12 mouse cellular contexts compared by ENCODE assay signal in the genomic region with DNA sequence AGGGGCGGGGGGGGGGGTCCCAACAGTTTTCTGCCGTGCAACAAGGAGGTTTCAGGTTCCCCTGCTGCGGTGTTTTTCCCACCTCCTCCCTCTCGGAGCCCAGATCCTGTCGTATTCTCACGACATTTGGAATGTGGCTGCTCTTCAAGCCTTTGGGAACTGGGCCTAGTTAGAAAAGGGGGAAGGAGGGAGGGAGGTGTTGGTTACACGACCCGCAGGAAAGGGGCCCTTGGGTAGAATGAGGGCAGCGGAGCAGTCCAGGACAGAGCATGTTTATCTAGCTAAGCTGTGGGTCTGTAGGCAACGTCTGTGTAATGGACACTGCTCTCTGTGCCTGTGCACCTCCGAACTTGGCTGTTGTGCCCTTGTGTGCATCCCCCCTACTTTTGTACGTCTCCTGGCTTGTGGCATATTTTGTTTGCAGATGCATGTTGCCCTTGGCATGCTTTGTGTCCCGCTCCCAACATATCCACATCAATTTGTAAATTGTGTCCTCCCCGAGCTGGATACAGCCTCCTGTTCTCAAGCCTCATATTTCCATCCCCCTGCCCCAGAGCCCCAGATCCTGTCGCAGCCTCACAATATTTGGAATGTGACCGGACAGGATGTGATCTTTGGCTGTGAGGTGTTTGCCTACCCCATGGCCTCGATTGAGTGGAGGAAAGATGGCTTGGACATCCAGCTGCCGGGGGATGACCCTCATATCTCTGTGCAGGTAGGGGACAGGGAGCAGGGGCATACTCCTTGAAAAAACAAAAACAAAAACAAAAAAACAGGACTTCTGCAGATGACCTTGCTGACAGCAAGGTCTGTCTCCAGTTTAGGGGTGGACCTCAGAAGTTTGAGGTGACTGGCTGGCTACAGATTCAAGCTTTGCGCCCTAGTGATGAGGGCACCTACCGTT. TPM values are rescaled to one million over a fixed set of nuclear protein-coding genes. Genes with fewer than 3 reads are reported as not detected.
DNase-seq lines count a peak whose midpoint lies in the region; ATAC-seq and TF ChIP-seq lines count a peak whose summit lies in the region.
"Had no signal": no experiment of that assay in that cellular context is flagged by ENCODE, and none has a peak within 500 bp of the region (broad histone marks: within the 10 kb centered on the region; RNA-seq: fewer than 3 reads in every experiment).

No protein-coding gene starts in this region.

- H3K27me3 ChIP-seq in heart, postnatal 0 days (ENCODE audit: control insufficient read depth, insufficient read depth, low read length), result peaks cover 40% of the 10 kb centered on the region
- H3K27me3 ChIP-seq in heart, adult 2 months (ENCODE audit: control insufficient read depth, insufficient read depth, low read length), result peaks cover 1% of the 10 kb centered on the region; the same call in 1 of the 2 replicates
- H3K27me3 ChIP-seq in limb, embryonic 15.5 days, result peaks cover 68% of the 10 kb centered on the region
- H3K27me3 ChIP-seq in intestine, embryonic 15.5 days (replicated peaks), result peaks cover 65% of the 10 kb centered on the region

- no peaks in the 10 kb centered on the region for H3K36me3 ChIP-seq in heart, postnatal 0 days (replicated peaks; ENCODE audit: control insufficient read depth, insufficient read depth, low read length)
- no peaks in the 10 kb centered on the region for H3K36me3 ChIP-seq in heart, adult 2 months (ENCODE audit: control insufficient read depth, insufficient read depth, low read length)
- H3K36me3 ChIP-seq in limb, embryonic 15.5 days, result no peaks in the 10 kb centered on the region
- no peaks in the 10 kb centered on the region for H3K36me3 ChIP-seq in intestine, embryonic 15.5 days
- H3K36me3 ChIP-seq: liver, embryonic 15.5 days had no signal

- TF ChIP-seq POLR2A in heart, adult 2 months (IDR thresholded peaks at IDR 0.05; ENCODE audit: insufficient read depth, low read depth, low read length), result no peak

- no peak for TF ChIP-seq EP300 in heart, postnatal 0 days (IDR thresholded peaks at IDR 0.05; ENCODE audit: low read depth)
- no peak for TF ChIP-seq EP300 in heart, adult 2 months (IDR thresholded peaks at IDR 0.05; ENCODE audit: insufficient read depth, low read depth, low read length)

- H3K4me2 ChIP-seq in heart, postnatal 0 days (ENCODE audit: low read depth, low read length), result 0 out of 2 replicates have a peak overlapping the region, but pooled peaks have one; percentile 100
- H3K4me2 ChIP-seq in limb, embryonic 15.5 days, result peak overlapping the region; percentile 92
- no peak overlapping the region for H3K4me2 ChIP-seq in intestine, embryonic 15.5 days (replicated peaks)

- intact Hi-C loops in heart, adult 2 months (cut with DNase I), result no loop called here

- H3K4me1 ChIP-seq in heart, postnatal 0 days (ENCODE audit: control insufficient read depth, insufficient read depth), result peaks cover 25% of the 10 kb centered on the region
- H3K4me1 ChIP-seq in heart, adult 2 months (ENCODE audit: control insufficient read depth, insufficient read depth, low read length), result peaks cover 12% of the 10 kb centered on the region
- peaks cover 66% of the 10 kb centered on the region for H3K4me1 ChIP-seq in limb, embryonic 15.5 days
- H3K4me1 ChIP-seq in intestine, embryonic 15.5 days (replicated peaks), result peaks cover 42% of the 10 kb centered on the region

- no peaks in the 10 kb centered on the region for H3K79me2 ChIP-seq in heart, adult 2 months (replicated peaks; ENCODE audit: control insufficient read depth, insufficient read depth, low read length)

- peak overlapping the region; percentile 77; the same call in 1 of the 2 replicates for H3K4me3 ChIP-seq in heart, postnatal 0 days (ENCODE audit: low read depth, low read length)
- no peak overlapping the region for H3K4me3 ChIP-seq in heart, adult 2 months
- peak overlapping the region; percentile 69 for H3K4me3 ChIP-seq in limb, embryonic 15.5 days
- H3K4me3 ChIP-seq in intestine, embryonic 15.5 days (replicated peaks), result no peak overlapping the region

- DNase-seq in embryo, embryonic 10 days (ENCODE audit: low spot score), result peak; percentile 44
- DNase-seq in embryo, embryonic 9.5 days (ENCODE audit: extremely low spot score), result no peak
- no peak for DNase-seq in heart, postnatal 0 days (ENCODE audit: low spot score)
- DNase-seq in heart, adult 2 months, result no peak
- peak; percentile 20 for DNase-seq in retina, embryonic 14.5 days (ENCODE audit: low spot score)
- no peak for DNase-seq in retina, postnatal 1 day
- DNase-seq: gastrocnemius, postnatal 10 days had no signal

- TF ChIP-seq CTCF in heart, postnatal 0 days (IDR thresholded peaks at IDR 0.05; ENCODE audit: low read depth), result no peak
- TF ChIP-seq CTCF in heart, adult 2 months (IDR thresholded peaks at IDR 0.05), result no peak

- 17% methylated on average over 20 of the region's 20 CpGs for WGBS in heart, postnatal 0 days
- WGBS in heart, adult 2 months, result 40% methylated on average over 20 of the region's 20 CpGs
- WGBS in limb, embryonic 15.5 days, result 8% methylated on average over 20 of the region's 20 CpGs
- 6% methylated on average over 20 of the region's 20 CpGs for WGBS in intestine, embryonic 15.5 days

- no peak overlapping the region for H3K27ac ChIP-seq in heart, postnatal 0 days (ENCODE audit: low read depth)
- no peak overlapping the region for H3K27ac ChIP-seq in heart, adult 2 months
- H3K27ac ChIP-seq in limb, embryonic 15.5 days, result peak overlapping the region; percentile 11; the same call in 1 of the 2 replicates
- H3K27ac ChIP-seq in intestine, embryonic 15.5 days, result no peak overlapping the region
- H3K27ac ChIP-seq: liver, embryonic 15.5 days had no signal

- no peaks in the 10 kb centered on the region for H3K9me3 ChIP-seq in heart, postnatal 0 days (replicated peaks; ENCODE audit: control insufficient read depth, low read length)
- no peaks in the 10 kb centered on the region for H3K9me3 ChIP-seq in limb, embryonic 15.5 days
- H3K9me3 ChIP-seq in intestine, embryonic 15.5 days, result no peaks in the 10 kb centered on the region
- H3K9me3 ChIP-seq: liver, embryonic 15.5 days had no signal

- no peak for ATAC-seq in heart, postnatal 0 days (ENCODE audit: insufficient read depth, low read depth)
- ATAC-seq in limb, embryonic 15.5 days (ENCODE audit: insufficient number of reproducible peaks, low FRiP score, low TSS enrichment, low read depth), result no peak
- ATAC-seq in intestine, embryonic 15.5 days, result no peak
- ATAC-seq: inflammation-experienced regulatory T-cells, adult 6 months had no signal

- no peak overlapping the region for H3K9ac ChIP-seq in heart, postnatal 0 days (replicated peaks; ENCODE audit: low read depth, low read length)
- H3K9ac ChIP-seq in heart, adult 2 months (ENCODE audit: low read depth, low read length), result no peak overlapping the region
- no peak overlapping the region for H3K9ac ChIP-seq in limb, embryonic 15.5 days
- no peak overlapping the region for H3K9ac ChIP-seq in intestine, embryonic 15.5 days
- H3K9ac ChIP-seq: liver, embryonic 15.5 days had no signal

RNA-seq across cellular contexts. Expression of gene Kazald1, which starts 3.0 kb away (rescaled TPM):
- total RNA-seq in heart, postnatal 0 days (2014; rRNA removed; ENCODE audit: low replicate concordance), result 0.35 and 21.7 TPM in 2 replicates
- polyA plus RNA-seq in heart, postnatal 0 days (2015; fragmentation: Nextera tagmentation; extraction: Ambion mirVana), result 10.3 and 14.1 TPM in 2 replicates
- total RNA-seq in heart, adult 2 months (2021), result 1 to 10 TPM; 3.6 to 3.9 TPM
- 4.2 and 4.6 TPM in 2 replicates for polyA plus RNA-seq in heart, adult 2 months (2012; rRNA removed)
- 38.5 and 60.8 TPM in 2 replicates for polyA plus RNA-seq in limb, embryonic 15.5 days (2015; fragmentation: Nextera tagmentation; extraction: Ambion mirVana)
- polyA plus RNA-seq in intestine, embryonic 15.5 days (2015; fragmentation: Nextera tagmentation; extraction: Ambion mirVana), result 1.5 and 1.8 TPM in 2 replicates

RNA-seq across cellular contexts. Expression of gene Sfxn3, which starts 30.7 kb away (rescaled TPM):
- total RNA-seq in heart, postnatal 0 days (2014; rRNA removed; ENCODE audit: low replicate concordance), result 12.8 and 16.2 TPM in 2 replicates
- polyA plus RNA-seq in heart, postnatal 0 days (2015; fragmentation: Nextera tagmentation; extraction: Ambion mirVana), result 11.3 and 12.4 TPM in 2 replicates
- total RNA-seq in heart, adult 2 months (2021), result 10 to 100 TPM; 10.0 to 11.1 TPM
- polyA plus RNA-seq in heart, adult 2 months (2012; rRNA removed), result 15.5 and 18.7 TPM in 2 replicates
- 33.8 and 36.9 TPM in 2 replicates for polyA plus RNA-seq in limb, embryonic 15.5 days (2015; fragmentation: Nextera tagmentation; extraction: Ambion mirVana)
- polyA plus RNA-seq in intestine, embryonic 15.5 days (2015; fragmentation: Nextera tagmentation; extraction: Ambion mirVana), result 19.0 and 19.4 TPM in 2 replicates

RNA-seq across cellular contexts. Expression of gene Pdzd7, which starts 32.5 kb away (rescaled TPM):
- total RNA-seq in heart, postnatal 0 days (2014; rRNA removed; ENCODE audit: low replicate concordance), result 0.65 TPM in 1 of 2 replicates, not detected in the other
- 0.10 and 0.11 TPM in 2 replicates for polyA plus RNA-seq in heart, postnatal 0 days (2015; fragmentation: Nextera tagmentation; extraction: Ambion mirVana)
- under 1 TPM in 1 of 2 experiments, not detected in 1; 0.08 TPM for total RNA-seq in heart, adult 2 months (2021)
- polyA plus RNA-seq in heart, adult 2 months (2012; rRNA removed), result 0.38 and 0.43 TPM in 2 replicates
- polyA plus RNA-seq in limb, embryonic 15.5 days (2015; fragmentation: Nextera tagmentation; extraction: Ambion mirVana), result 0.16 and 0.37 TPM in 2 replicates
- polyA plus RNA-seq in intestine, embryonic 15.5 days (2015; fragmentation: Nextera tagmentation; extraction: Ambion mirVana), result 0.40 and 0.43 TPM in 2 replicates
- total RNA-seq: megakaryocyte progenitor cell, adult 5-6 weeks had no signal
- polyA plus RNA-seq: inflammation-experienced regulatory T-cells, adult 6 months; liver, embryonic 15.5 days had no signal

Comparison
In these comparisons a context has a peak if more than half of its experiments do, and no peak if none do; other contexts are left out.
1. DNase-seq: peak in embryo, embryonic 10 days (single experiment) and retina, embryonic 14.5 days (single experiment); none in embryo, embryonic 9.5 days (single experiment), heart, postnatal 0 days (single experiment), heart, adult 2 months (0 of 2) and retina, postnatal 1 day (single experiment).
2. H3K4me3 ChIP-seq: peak in heart, postnatal 0 days (single experiment) and limb, embryonic 15.5 days (single experiment); none in heart, adult 2 months (single experiment) and intestine, embryonic 15.5 days (single experiment).